Mouse (Mus musculus): Measurements from ENCODE around the gene Tspan32. TPM values are rescaled to one million over a fixed set of nuclear protein-coding genes. Genes with fewer than 3 reads are reported as not detected.

Gene Tspan32
- polyA plus RNA-seq, 1 experiment from 2014 or later, result 1.9 TPM

- no peaks in the 10 kb centered on the region for H3K36me3 ChIP-seq
- H3K27ac ChIP-seq, result no peak overlapping the region
- 45% methylated on average over 5 of the region's 5 CpGs for WGBS
- peaks cover 13% of the 10 kb centered on the region for H3K4me1 ChIP-seq
- H3K9me3 ChIP-seq, result no peaks in the 10 kb centered on the region
- ATAC-seq (ENCODE audit: borderline replicate concordance, extremely low read depth, low FRiP score, low TSS enrichment), result no peak
- no peak overlapping the region for H3K4me3 ChIP-seq
- no peaks in the 10 kb centered on the region for H3K27me3 ChIP-seq
- no peak overlapping the region for H3K9ac ChIP-seq
- H3K4me2 ChIP-seq, result no peak overlapping the region
These were observed 16.7 kb downstream of the Tspan32 start for GRCm38 (mm10) chr7:143021356-143022164.

GRCm38 (mm10) chr7:143023499-143023898 is 18.7 kb downstream of the Tspan32 start:
- no peak for ATAC-seq (ENCODE audit: borderline replicate concordance, extremely low read depth, low FRiP score, low TSS enrichment)
- H3K27ac ChIP-seq, result no peak overlapping the region
- H3K4me2 ChIP-seq, result no peak overlapping the region
- H3K9me3 ChIP-seq, result no peaks in the 10 kb centered on the region
- WGBS, result 92% methylated on average over 2 of the region's 2 CpGs
- H3K27me3 ChIP-seq, result no peaks in the 10 kb centered on the region
- no peak overlapping the region for H3K4me3 ChIP-seq
- no peak overlapping the region for H3K9ac ChIP-seq
- no peaks in the 10 kb centered on the region for H3K36me3 ChIP-seq
- peaks cover 11% of the 10 kb centered on the region for H3K4me1 ChIP-seq

- WGBS, result 98% methylated on average over 1 of the region's 1 CpGs
These were observed 19.4 kb downstream of the Tspan32 start for GRCm38 (mm10) chr7:143024293-143024692.

GRCm38 (mm10) chr7:143025496-143025895 is 20.6 kb downstream of the Tspan32 start:
- peaks cover 11% of the 10 kb centered on the region for H3K4me1 ChIP-seq
- H3K36me3 ChIP-seq, result no peaks in the 10 kb centered on the region
- 85% methylated on average over 3 of the region's 3 CpGs for WGBS
- H3K9me3 ChIP-seq, result no peaks in the 10 kb centered on the region
- H3K27ac ChIP-seq, result no peak overlapping the region
- ATAC-seq (ENCODE audit: borderline replicate concordance, extremely low read depth, low FRiP score, low TSS enrichment), result no peak
- H3K9ac ChIP-seq, result no peak overlapping the region
- no peak overlapping the region for H3K4me2 ChIP-seq
- no peaks in the 10 kb centered on the region for H3K27me3 ChIP-seq
- no peak overlapping the region for H3K4me3 ChIP-seq

More at GRCm38 (mm10) chr7:143024293-143024692, 19.4 kb downstream of the Tspan32 start:
- H3K27me3 ChIP-seq, result no peaks in the 10 kb centered on the region
- ATAC-seq (ENCODE audit: borderline replicate concordance, extremely low read depth, low FRiP score, low TSS enrichment), result no peak
- peaks cover 11% of the 10 kb centered on the region for H3K4me1 ChIP-seq
- no peaks in the 10 kb centered on the region for H3K36me3 ChIP-seq
- no peaks in the 10 kb centered on the region for H3K9me3 ChIP-seq
- H3K27ac ChIP-seq, result no peak overlapping the region
- no peak overlapping the region for H3K4me3 ChIP-seq
- H3K9ac ChIP-seq, result no peak overlapping the region
- no peak overlapping the region for H3K4me2 ChIP-seq

- Histone ChIP-seq H3K4me2 (no peak overlapping the region), H3K4me1 (peaks cover 5% of the 10 kb centered on the region; the same call in 1 of the 2 replicates), H3K27ac (no peak overlapping the region), H3K9ac (no peak overlapping the region), H3K36me3 (no peaks in the 10 kb centered on the region), H3K27me3 (no peaks in the 10 kb centered on the region), H3K9me3 (no peaks in the 10 kb centered on the region), H3K4me3 (no peak overlapping the region)
- 77% methylated on average over 4 of the region's 4 CpGs for WGBS
- no peak for ATAC-seq (ENCODE audit: borderline replicate concordance, extremely low read depth, low FRiP score, low TSS enrichment)
These were observed 22.4 kb downstream of the Tspan32 start for GRCm38 (mm10) chr7:143027196-143027595.

GRCm38 (mm10) chr7:143031816-143032215 is 27.0 kb downstream of the Tspan32 start:
- Histone ChIP-seq H3K9ac (no peak overlapping the region), H3K4me3 (no peak overlapping the region), H3K4me1 (peaks cover 5% of the 10 kb centered on the region; the same call in 1 of the 2 replicates), H3K27ac (no peak overlapping the region), H3K27me3 (no peaks in the 10 kb centered on the region), H3K36me3 (no peaks in the 10 kb centered on the region), H3K4me2 (no peak overlapping the region), H3K9me3 (no peaks in the 10 kb centered on the region)
- no peak for ATAC-seq (ENCODE audit: borderline replicate concordance, extremely low read depth, low FRiP score, low TSS enrichment)
- 43% methylated on average over 1 of the region's 1 CpGs for WGBS

GRCm38 (mm10) chr7:143033581-143033980 is 28.7 kb downstream of the Tspan32 start:
- H3K27me3 ChIP-seq, result no peaks in the 10 kb centered on the region
- H3K36me3 ChIP-seq, result no peaks in the 10 kb centered on the region
- no peaks in the 10 kb centered on the region for H3K9me3 ChIP-seq
- no peak overlapping the region for H3K4me2 ChIP-seq
- ATAC-seq (ENCODE audit: borderline replicate concordance, extremely low read depth, low FRiP score, low TSS enrichment), result no peak
- no peak overlapping the region for H3K4me3 ChIP-seq
- H3K9ac ChIP-seq, result no peak overlapping the region
- H3K4me1 ChIP-seq, result no peaks in the 10 kb centered on the region
- no peak overlapping the region for H3K27ac ChIP-seq
- 70% methylated on average over 4 of the region's 4 CpGs for WGBS

- Histone ChIP-seq H3K27ac (no peak overlapping the region), H3K9ac (no peak overlapping the region), H3K4me2 (no peak overlapping the region), H3K4me1 (no peaks in the 10 kb centered on the region), H3K9me3 (no peaks in the 10 kb centered on the region), H3K36me3 (no peaks in the 10 kb centered on the region), H3K4me3 (no peak overlapping the region), H3K27me3 (no peaks in the 10 kb centered on the region)
- no peak for ATAC-seq (ENCODE audit: borderline replicate concordance, extremely low read depth, low FRiP score, low TSS enrichment)
- WGBS, result 95% methylated on average over 2 of the region's 2 CpGs
These were observed 29.3 kb downstream of the Tspan32 start for GRCm38 (mm10) chr7:143034112-143034511.

- no peak for ATAC-seq (ENCODE audit: borderline replicate concordance, extremely low read depth, low FRiP score, low TSS enrichment)
- Histone ChIP-seq H3K36me3 (no peaks in the 10 kb centered on the region), H3K4me1 (no peaks in the 10 kb centered on the region), H3K4me2 (no peak overlapping the region), H3K27me3 (no peaks in the 10 kb centered on the region), H3K4me3 (no peak overlapping the region), H3K9me3 (no peaks in the 10 kb centered on the region), H3K9ac (no peak overlapping the region), H3K27ac (no peak overlapping the region)
- 88% methylated on average over 8 of the region's 8 CpGs for WGBS
These were observed 29.9 kb downstream of the Tspan32 start for GRCm38 (mm10) chr7:143034519-143035450.

GRCm38 (mm10) chr7:143036787-143037186 is 31.9 kb downstream of the Tspan32 start:
- no peaks in the 10 kb centered on the region for H3K27me3 ChIP-seq
- H3K4me1 ChIP-seq, result peaks cover 14% of the 10 kb centered on the region
- H3K36me3 ChIP-seq, result no peaks in the 10 kb centered on the region
- 79% methylated on average over 3 of the region's 3 CpGs for WGBS
- H3K27ac ChIP-seq, result no peak overlapping the region
- H3K9ac ChIP-seq, result no peak overlapping the region
- ATAC-seq (ENCODE audit: borderline replicate concordance, extremely low read depth, low FRiP score, low TSS enrichment), result no peak
- no peak overlapping the region for H3K4me3 ChIP-seq
- no peaks in the 10 kb centered on the region for H3K9me3 ChIP-seq
- H3K4me2 ChIP-seq, result no peak overlapping the region

- no peaks in the 10 kb centered on the region for H3K27me3 ChIP-seq
These were observed 32.5 kb downstream of the Tspan32 start for GRCm38 (mm10) chr7:143037306-143037705.

More at GRCm38 (mm10) chr7:143037306-143037705, 32.5 kb downstream of the Tspan32 start:
- H3K4me3 ChIP-seq, result no peak overlapping the region
- WGBS, result 90% methylated on average over 4 of the region's 4 CpGs
- H3K4me1 ChIP-seq, result peaks cover 19% of the 10 kb centered on the region
- no peak overlapping the region for H3K4me2 ChIP-seq
- no peak overlapping the region for H3K27ac ChIP-seq
- no peak overlapping the region for H3K9ac ChIP-seq
- H3K9me3 ChIP-seq, result no peaks in the 10 kb centered on the region
- H3K36me3 ChIP-seq, result no peaks in the 10 kb centered on the region
- ATAC-seq (ENCODE audit: borderline replicate concordance, extremely low read depth, low FRiP score, low TSS enrichment), result no peak
